Mouse (Mus musculus): ENCODE data around the gene Tmtc2. TPM values are rescaled to one million over a fixed set of nuclear protein-coding genes. Genes with fewer than 3 reads are reported as not detected.

Tmtc2 gene
- total and polyA plus RNA-seq, 2 experiments from 2014 or later, result 1.5 to 4.5 TPM

DNA sequence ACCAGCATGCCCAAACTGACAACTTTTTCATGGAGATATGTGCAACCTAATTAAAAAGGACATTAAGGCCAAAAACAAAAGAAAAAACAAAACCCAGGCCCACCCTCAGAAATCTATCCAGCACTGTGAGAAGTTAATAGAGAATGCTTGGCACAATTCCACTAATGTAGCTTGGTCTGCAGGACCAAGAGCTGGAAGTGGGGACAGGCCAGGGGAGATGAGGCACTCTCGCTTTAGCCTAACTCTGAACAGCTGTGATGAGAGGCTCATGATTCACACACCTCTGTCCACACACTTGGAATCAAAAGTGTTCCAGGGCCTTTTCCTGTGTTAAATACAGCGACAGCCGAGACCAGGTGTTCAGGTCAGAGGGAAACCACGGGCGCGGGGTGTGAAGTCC is 79.0 kb downstream of the Tmtc2 start:
- ATAC-seq (ENCODE audit: insufficient read depth, low read depth) (no peak), DNase-seq (ENCODE audit: low spot score) (no peak)
- 54% methylated on average over 6 of the region's 6 CpGs for WGBS
- H3K4me1 ChIP-seq (ENCODE audit: control insufficient read depth, insufficient read depth), result no peaks in the 10 kb centered on the region
- no peak overlapping the region for H3K27ac ChIP-seq (ENCODE audit: low read depth)
- H3K4me3 ChIP-seq (ENCODE audit: low read depth, low read length), result no peak overlapping the region
- H3K9me3 ChIP-seq (replicated peaks; ENCODE audit: control insufficient read depth, low read length), result no peaks in the 10 kb centered on the region
- TF ChIP-seq EP300 (IDR thresholded peaks at IDR 0.05; ENCODE audit: low read depth) (no peak), CTCF (IDR thresholded peaks at IDR 0.05; ENCODE audit: low read depth) (no peak)
- H3K27me3 ChIP-seq (ENCODE audit: control insufficient read depth, insufficient read depth, low read length), result no peaks in the 10 kb centered on the region
- no peaks in the 10 kb centered on the region for H3K36me3 ChIP-seq (replicated peaks; ENCODE audit: control insufficient read depth, insufficient read depth, low read length)
- no peak overlapping the region for H3K9ac ChIP-seq (replicated peaks; ENCODE audit: low read depth, low read length)
- no peak overlapping the region for H3K4me2 ChIP-seq (ENCODE audit: low read depth, low read length)

DNA sequence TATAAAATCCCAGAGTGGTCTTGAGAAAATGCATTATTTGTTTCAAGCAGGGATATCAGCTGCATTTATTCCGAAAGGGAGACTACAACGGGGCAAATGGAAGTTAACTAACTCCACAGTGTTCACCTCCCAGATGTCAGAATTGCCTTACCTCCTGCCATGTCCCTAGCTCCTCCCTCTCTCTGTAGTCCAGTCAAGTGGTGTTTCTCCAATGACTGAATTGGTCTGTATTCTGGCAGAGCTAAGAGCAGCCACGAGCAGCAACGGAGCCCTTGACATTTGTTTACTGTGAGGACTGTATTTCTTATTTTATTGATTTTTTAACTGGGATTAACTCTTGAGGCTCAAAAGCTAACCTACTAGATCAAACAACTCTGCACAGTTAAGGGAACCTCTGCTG is 81.8 kb downstream of the Tmtc2 start:
- no peak overlapping the region for H3K4me3 ChIP-seq (ENCODE audit: low read depth, low read length)
- no peaks in the 10 kb centered on the region for H3K9me3 ChIP-seq (replicated peaks; ENCODE audit: control insufficient read depth, low read length)
- no peaks in the 10 kb centered on the region for H3K36me3 ChIP-seq (replicated peaks; ENCODE audit: control insufficient read depth, insufficient read depth, low read length)
- H3K4me1 ChIP-seq (ENCODE audit: control insufficient read depth, insufficient read depth), result no peaks in the 10 kb centered on the region
- no peaks in the 10 kb centered on the region for H3K27me3 ChIP-seq (ENCODE audit: control insufficient read depth, insufficient read depth, low read length)
- TF ChIP-seq CTCF (IDR thresholded peaks at IDR 0.05; ENCODE audit: low read depth) (no peak), EP300 (IDR thresholded peaks at IDR 0.05; ENCODE audit: low read depth) (no peak)
- H3K4me2 ChIP-seq (ENCODE audit: low read depth, low read length), result no peak overlapping the region
- H3K27ac ChIP-seq (ENCODE audit: low read depth), result no peak overlapping the region
- no peak overlapping the region for H3K9ac ChIP-seq (replicated peaks; ENCODE audit: low read depth, low read length)
- 55% methylated on average over 4 of the region's 4 CpGs for WGBS
- ATAC-seq (ENCODE audit: insufficient read depth, low read depth), result no peak
- no peak for DNase-seq (ENCODE audit: low spot score)

GRCm38 (mm10) chr10:105490748-105491147 is 83.5 kb downstream of the Tmtc2 start:
- no peak for DNase-seq (ENCODE audit: low spot score)
- H3K4me2 ChIP-seq (ENCODE audit: low read depth, low read length), result no peak overlapping the region
- H3K9ac ChIP-seq (replicated peaks; ENCODE audit: low read depth, low read length), result no peak overlapping the region
- H3K27ac ChIP-seq (ENCODE audit: low read depth), result no peak overlapping the region
- H3K9me3 ChIP-seq (replicated peaks; ENCODE audit: control insufficient read depth, low read length), result no peaks in the 10 kb centered on the region
- H3K27me3 ChIP-seq (ENCODE audit: control insufficient read depth, insufficient read depth, low read length), result no peaks in the 10 kb centered on the region
- ATAC-seq (ENCODE audit: insufficient read depth, low read depth), result no peak
- WGBS, result 82% methylated on average over 4 of the region's 4 CpGs
- no peaks in the 10 kb centered on the region for H3K4me1 ChIP-seq (ENCODE audit: control insufficient read depth, insufficient read depth)
- no peak overlapping the region for H3K4me3 ChIP-seq (ENCODE audit: low read depth, low read length)
- no peaks in the 10 kb centered on the region for H3K36me3 ChIP-seq (replicated peaks; ENCODE audit: control insufficient read depth, insufficient read depth, low read length)
- TF ChIP-seq CTCF (IDR thresholded peaks at IDR 0.05; ENCODE audit: low read depth) (no peak), EP300 (IDR thresholded peaks at IDR 0.05; ENCODE audit: low read depth) (no peak)

DNA sequence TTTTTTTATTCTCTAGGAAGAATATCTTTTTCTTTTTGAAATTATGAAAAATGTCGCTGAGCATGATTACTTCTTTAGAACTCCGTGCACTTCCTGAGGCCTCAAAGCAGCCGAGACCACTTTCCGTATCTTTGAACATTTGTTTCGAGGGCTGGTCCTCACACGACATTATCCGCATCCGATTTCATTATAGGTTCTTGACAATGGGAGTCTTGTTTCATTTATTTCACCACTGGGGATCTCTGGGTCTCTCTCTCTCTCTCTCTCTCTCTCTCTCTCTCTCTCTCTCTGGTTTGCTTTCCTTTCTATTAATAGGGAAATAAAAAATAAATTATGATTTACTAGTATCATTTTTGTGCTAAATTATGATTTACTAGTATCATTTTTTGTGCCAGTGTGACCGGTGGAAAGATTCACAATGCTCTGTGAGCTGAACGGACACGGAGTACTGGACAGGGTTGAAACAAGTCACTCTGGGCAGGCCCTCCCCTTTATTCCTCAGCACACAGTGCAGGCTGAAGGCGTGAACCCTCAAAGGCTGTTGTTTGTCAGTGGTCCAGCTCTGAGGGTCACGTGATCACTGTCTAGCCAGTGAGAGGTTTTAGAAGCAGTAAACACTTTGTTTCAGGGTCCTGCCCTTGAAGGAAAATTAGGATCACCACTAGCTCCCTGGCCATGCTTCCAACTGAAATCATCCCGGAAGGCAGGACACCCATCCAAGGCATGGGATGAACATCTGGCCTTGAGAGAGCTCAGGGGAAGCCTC is 84.1 kb downstream of the Tmtc2 start:
- H3K27me3 ChIP-seq (ENCODE audit: control insufficient read depth, insufficient read depth, low read length), result no peaks in the 10 kb centered on the region
- no peak overlapping the region for H3K27ac ChIP-seq (ENCODE audit: low read depth)
- WGBS, result 87% methylated on average over 14 of the region's 14 CpGs
- no peak for TF ChIP-seq EP300 (IDR thresholded peaks at IDR 0.05; ENCODE audit: low read depth)
- no peak for TF ChIP-seq CTCF (IDR thresholded peaks at IDR 0.05; ENCODE audit: low read depth)
- DNase-seq (ENCODE audit: low spot score) (no peak), ATAC-seq (ENCODE audit: insufficient read depth, low read depth) (no peak)
- no peak overlapping the region for H3K4me3 ChIP-seq (ENCODE audit: low read depth, low read length)
- no peaks in the 10 kb centered on the region for H3K4me1 ChIP-seq (ENCODE audit: control insufficient read depth, insufficient read depth)
- H3K4me2 ChIP-seq (ENCODE audit: low read depth, low read length), result no peak overlapping the region
- no peak overlapping the region for H3K9ac ChIP-seq (replicated peaks; ENCODE audit: low read depth, low read length)
- H3K9me3 ChIP-seq (replicated peaks; ENCODE audit: control insufficient read depth, low read length), result no peaks in the 10 kb centered on the region
- no peaks in the 10 kb centered on the region for H3K36me3 ChIP-seq (replicated peaks; ENCODE audit: control insufficient read depth, insufficient read depth, low read length)

- Histone ChIP-seq H3K4me2 (ENCODE audit: low read depth, low read length) (no peak overlapping the region), H3K27me3 (ENCODE audit: control insufficient read depth, insufficient read depth, low read length) (no peaks in the 10 kb centered on the region), H3K4me3 (ENCODE audit: low read depth, low read length) (no peak overlapping the region), H3K27ac (ENCODE audit: low read depth) (no peak overlapping the region), H3K36me3 (replicated peaks; ENCODE audit: control insufficient read depth, insufficient read depth, low read length) (no peaks in the 10 kb centered on the region), H3K9ac (replicated peaks; ENCODE audit: low read depth, low read length) (no peak overlapping the region), H3K4me1 (ENCODE audit: control insufficient read depth, insufficient read depth) (no peaks in the 10 kb centered on the region), H3K9me3 (replicated peaks; ENCODE audit: control insufficient read depth, low read length) (no peaks in the 10 kb centered on the region)
- DNase-seq (ENCODE audit: low spot score) (no peak), ATAC-seq (ENCODE audit: insufficient read depth, low read depth) (no peak)
- TF ChIP-seq CTCF (IDR thresholded peaks at IDR 0.05; ENCODE audit: low read depth) (no peak), EP300 (IDR thresholded peaks at IDR 0.05; ENCODE audit: low read depth) (no peak)
- WGBS, result 51% methylated on average over 4 of the region's 4 CpGs
Measured at GRCm38 (mm10) chr10:105486977-105487376, 87.3 kb downstream of the Tmtc2 start.
